Mouse (Mus musculus) olfactory bulb, adult 2 months (tissue): ENCODE data around the gene Txnl4b. TPM values are rescaled to one million over a fixed set of nuclear protein-coding genes. Genes with fewer than 3 reads are reported as not detected.

ENCODE experiments used
- H3K27ac ChIP-seq: fragments of 200-500 bp; 2 replicates; pipeline ENCODE4 v1.5.1; 2012; ENCODE audit warnings: low read depth, low read length; ENCODE audit not compliant: insufficient read depth
- H3K4me1 ChIP-seq: fragments of 200-500 bp; 2 replicates; pipeline ENCODE4 v1.6.1; 2012; ENCODE audit warnings: low read length; ENCODE audit not compliant: control insufficient read depth, insufficient read depth
- H3K4me3 ChIP-seq: fragments of 200-500 bp; 2 replicates; pipeline ENCODE4 v1.5.1; 2012; ENCODE audit warnings: mild to moderate bottlenecking, low read depth, low read length, moderate library complexity; ENCODE audit not compliant: insufficient read depth
- CTCF ChIP-seq: fragments of 200-500 bp; IDR thresholded peaks from 2 replicates; pipeline ENCODE4 v1.5.1; 2012; ENCODE audit warnings: low read depth, mild to moderate bottlenecking, low read length, moderate library complexity; ENCODE audit not compliant: insufficient read depth
- POLR2A ChIP-seq: fragments of 200-500 bp; IDR thresholded peaks from 2 replicates; pipeline ENCODE4 v1.6.1; 2012; ENCODE audit warnings: mild to moderate bottlenecking, low read depth, low read length, moderate library complexity; ENCODE audit not compliant: insufficient read depth
- WGBS: fragments of 180-500 bp; shearing (Covaris S2); methylation state at CpG from one replicate; pipeline ENCODE4 v1.1.7; 2018; 5-methylcytosine and 5-hydroxymethylcytosine counted together
- polyA plus RNA-seq: library from polyadenylated mRNA; stranded (reverse); fragments of >200 nt; gene quantifications from 2 replicates; pipeline ENCODE4 v1.2.4, GENCODE M21; 2012; ENCODE audit warnings: low replicate concordance; ENCODE audit not compliant: missing spikeins, insufficient read depth, insufficient read length

Txnl4b gene
- polyA plus RNA-seq, result not detected in 2 replicates

GRCm38 (mm10) chr8:109565498-109566333 lies at the start of gene Txnl4b, which contains the start of gene Dhx38:
Gene Txnl4b (plus strand): TSS chr8:109565892.
Gene Dhx38 (minus strand): TSS chr8:109565861.
- Histone ChIP-seq H3K4me1 (peaks cover 4% of the 10 kb centered on the region; the same call in 1 of the 2 replicates), H3K4me3 (peak within 1 kb of the TSS; percentile 93), H3K27ac (peak within 1 kb of the TSS; percentile 81)
- no peak for TF ChIP-seq CTCF
- TF ChIP-seq POLR2A, result 0 out of 2 replicates have a peak, but pooled peaks have one; percentile 9
- under 1% methylated on average over 52 of the region's 52 CpGs for WGBS

GRCm38 (mm10) chr8:109524008-109524407 lies 41.7 kb upstream of the Txnl4b start:
- 82% methylated on average over 2 of the region's 2 CpGs for WGBS

GRCm38 (mm10) chr8:109535140-109535990 lies 30.3 kb upstream of the Txnl4b start:
- WGBS, result 90% methylated on average over 19 of the region's 19 CpGs
- H3K27ac ChIP-seq, result no peak overlapping the region
- no peak overlapping the region for H3K4me3 ChIP-seq
- H3K4me1 ChIP-seq, result no peaks in the 10 kb centered on the region
- TF ChIP-seq CTCF (no peak), POLR2A (no peak)

More at GRCm38 (mm10) chr8:109524008-109524407, 41.7 kb upstream of the Txnl4b start:
- H3K4me3 ChIP-seq, result no peak overlapping the region
- H3K4me1 ChIP-seq, result no peaks in the 10 kb centered on the region
- no peak overlapping the region for H3K27ac ChIP-seq
- no peak for TF ChIP-seq CTCF
- TF ChIP-seq POLR2A, result no peak

- WGBS, result 10% methylated on average over 5 of the region's 5 CpGs
- no peak overlapping the region for H3K27ac ChIP-seq
Observed at GRCm38 (mm10) chr8:109536703-109537102, 29.0 kb upstream of the Txnl4b start.

GRCm38 (mm10) chr8:109542165-109542564 lies 23.5 kb upstream of the Txnl4b start:
- Histone ChIP-seq H3K27ac (no peak overlapping the region), H3K4me1 (no peaks in the 10 kb centered on the region), H3K4me3 (no peak overlapping the region)
- TF ChIP-seq CTCF, result no peak
- TF ChIP-seq POLR2A, result no peak
- 76% methylated on average over 5 of the region's 5 CpGs for WGBS

More at GRCm38 (mm10) chr8:109536703-109537102, 29.0 kb upstream of the Txnl4b start:
- no peak overlapping the region for H3K4me3 ChIP-seq
- TF ChIP-seq CTCF, result peak; percentile 73
- TF ChIP-seq POLR2A, result no peak
- no peaks in the 10 kb centered on the region for H3K4me1 ChIP-seq

GRCm38 (mm10) chr8:109542748-109543519 lies 22.8 kb upstream of the Txnl4b start:
- no peak for TF ChIP-seq POLR2A
- TF ChIP-seq CTCF, result no peak
- Histone ChIP-seq H3K27ac (no peak overlapping the region), H3K4me3 (no peak overlapping the region), H3K4me1 (no peaks in the 10 kb centered on the region)
- 68% methylated on average over 8 of the region's 8 CpGs for WGBS

GRCm38 (mm10) chr8:109544049-109544448 lies 21.6 kb upstream of the Txnl4b start:
- no peak overlapping the region for H3K27ac ChIP-seq
- WGBS, result 40% methylated on average over 3 of the region's 3 CpGs
- no peak overlapping the region for H3K4me3 ChIP-seq
- TF ChIP-seq POLR2A (no peak), CTCF (no peak)
- no peaks in the 10 kb centered on the region for H3K4me1 ChIP-seq

- TF ChIP-seq CTCF, result 0 out of 2 replicates have a peak, but pooled peaks have one; percentile 41
- no peak for TF ChIP-seq POLR2A
- Histone ChIP-seq H3K4me1 (no peaks in the 10 kb centered on the region), H3K27ac (no peak overlapping the region), H3K4me3 (no peak overlapping the region)
- WGBS, result 41% methylated on average over 3 of the region's 3 CpGs
Observed at GRCm38 (mm10) chr8:109551663-109552062, 14.0 kb upstream of the Txnl4b start.
